Mouse (Mus musculus) lung, embryonic 14.5 days (tissue): ENCODE results near the gene Mlx. TPM values are rescaled to one million over a fixed set of nuclear protein-coding genes. Genes with fewer than 3 reads are reported as not detected.

Source experiments
- ATAC-seq: fragments of 200-750 bp; cut with Nextera tagmentation; 2 replicates; pipeline ENCODE4 v1.8.0; 2017; ENCODE audit warnings: mild to moderate bottlenecking, moderate TSS enrichment, moderate library complexity; ENCODE audit not compliant: insufficient read depth
- DNase-seq: peaks from one replicate; pipeline ENCODE4 v3.0.0-alpha.2; 2015
- H3K27ac ChIP-seq: fragments of 300-500 bp; sonication (generic); 2 replicates; pipeline ENCODE4 v1.5.1; 2014; ENCODE audit warnings: low read depth, mild to moderate bottlenecking, moderate library complexity
- H3K27me3 ChIP-seq: fragments of 300-500 bp; sonication (generic); 2 replicates; pipeline ENCODE4 v1.6.1; 2014; ENCODE audit warnings: low read length, control low read depth; ENCODE audit not compliant: insufficient read depth
- H3K36me3 ChIP-seq: fragments of 300-500 bp; sonication (generic); 2 replicates; pipeline ENCODE4 v1.6.1; 2014; ENCODE audit warnings: control low read depth; ENCODE audit not compliant: insufficient read depth
- H3K4me1 ChIP-seq: fragments of 300-500 bp; sonication (generic); 2 replicates; pipeline ENCODE4 v1.6.1; 2014; ENCODE audit warnings: antibody characterized with exemption, control low read depth; ENCODE audit not compliant: insufficient read depth
- H3K4me2 ChIP-seq: fragments of 300-500 bp; sonication (generic); 2 replicates; pipeline ENCODE4 v1.6.1; 2014; ENCODE audit warnings: mild to moderate bottlenecking
- H3K4me3 ChIP-seq: fragments of 300-500 bp; sonication (generic); 2 replicates; pipeline ENCODE4 v1.5.1; 2014; ENCODE audit warnings: low read depth, low read length
- H3K9ac ChIP-seq: fragments of 300-500 bp; sonication (generic); 2 replicates; pipeline ENCODE4 v1.6.1; 2014
- H3K9me3 ChIP-seq: fragments of 300-500 bp; sonication (generic); 2 replicates; pipeline ENCODE4 v1.6.1; 2016; ENCODE audit warnings: low read depth, low read length, control low read depth
- CTCF ChIP-seq: IDR thresholded peaks from 2 replicates; pipeline ENCODE4 v1.5.1; 2016; ENCODE audit warnings: antibody characterized with exemption, low read depth
- WGBS: fragments of 180-500 bp; shearing (Covaris S2); extraction: QIAGEN DNeasy Blood & Tissue Kit; methylation state at CpG from one replicate; pipeline ENCODE4 v1.1.7; 2014; 5-methylcytosine and 5-hydroxymethylcytosine counted together
- polyA plus RNA-seq: library from polyadenylated mRNA; unstranded; fragments of >200 nt; fragmentation: Nextera tagmentation; extraction: Ambion mirVana; gene quantifications from 2 replicates; pipeline ENCODE4 v1.2.1, GENCODE M21; 2014

The Mlx gene
- polyA plus RNA-seq, 1 experiment from 2014 or later: 39.1 TPM

DNA sequence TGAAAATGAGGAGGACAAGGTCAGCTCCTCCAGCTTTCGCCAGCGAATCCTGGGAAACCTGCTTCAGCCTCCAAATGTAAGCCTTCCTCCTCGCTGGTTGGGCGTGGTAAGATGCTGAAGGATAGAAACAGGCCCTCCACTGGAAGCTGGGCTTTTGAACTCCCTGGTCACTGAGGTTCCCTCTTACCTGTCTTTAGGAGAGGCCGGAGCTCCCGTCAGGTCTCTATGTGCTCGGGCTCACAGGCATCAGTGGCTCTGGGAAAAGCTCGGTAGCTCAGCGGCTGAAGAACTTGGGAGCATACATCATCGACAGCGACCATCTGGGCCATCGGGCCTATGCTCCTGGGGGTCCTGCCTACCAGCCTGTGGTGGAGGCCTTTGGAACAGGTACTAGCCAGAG lies 2.3 kb upstream of the Mlx start:
- ATAC-seq (no peak), DNase-seq (no peak)
- TF ChIP-seq CTCF: no peak

DNA sequence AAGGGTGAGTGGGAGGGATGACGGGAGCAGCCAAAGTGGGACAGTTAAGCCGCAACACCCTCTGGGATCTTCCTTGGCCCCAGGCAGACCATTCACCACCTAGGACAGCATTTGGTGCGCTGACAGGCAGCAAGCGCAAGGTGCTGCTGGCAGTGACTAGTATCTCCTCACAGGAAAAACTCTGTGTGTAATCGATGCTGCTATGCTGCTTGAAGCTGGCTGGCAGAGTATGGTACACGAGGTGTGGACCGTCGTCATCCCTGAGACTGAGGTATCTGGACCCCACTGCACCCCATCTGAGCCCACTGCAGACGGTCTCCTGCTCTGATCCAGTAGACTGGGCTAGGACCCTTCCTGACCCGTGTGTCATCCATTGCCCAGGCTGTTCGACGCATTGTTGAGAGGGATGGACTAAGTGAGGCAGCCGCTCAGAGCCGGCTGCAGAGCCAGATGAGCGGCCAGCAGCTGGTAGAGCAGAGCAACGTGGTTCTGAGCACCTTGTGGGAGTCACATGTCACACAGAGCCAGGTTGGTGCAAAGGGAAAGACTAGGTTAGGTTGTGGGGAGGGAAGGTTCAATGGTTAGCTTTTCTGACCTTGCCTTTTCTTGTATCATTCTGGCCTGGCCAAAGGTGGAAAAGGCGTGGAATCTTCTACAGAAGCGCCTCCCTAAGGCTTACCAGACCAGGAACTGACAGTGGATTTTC lies 1.3 kb upstream of the Mlx start:
- Histone ChIP-seq H3K4me2 (no peak overlapping the region), H3K36me3 (peaks cover 31% of the 10 kb centered on the region), H3K27me3 (peaks cover 11% of the 10 kb centered on the region), H3K9ac (no peak overlapping the region), H3K9me3 (no peaks in the 10 kb centered on the region), H3K4me3 (no peak overlapping the region), H3K4me1 (peaks cover 10% of the 10 kb centered on the region), H3K27ac (no peak overlapping the region)
- DNase-seq (no peak), ATAC-seq (no peak)
- no peak for TF ChIP-seq CTCF
- 89% methylated on average over 18 of the region's 18 CpGs for WGBS

More for the DNA sequence above, 2.3 kb upstream of the Mlx start:
- no peaks in the 10 kb centered on the region for H3K9me3 ChIP-seq
- H3K4me2 ChIP-seq: no peak overlapping the region
- WGBS: 90% methylated on average over 12 of the region's 12 CpGs
- no peak overlapping the region for H3K27ac ChIP-seq
- peaks cover 21% of the 10 kb centered on the region for H3K27me3 ChIP-seq
- H3K9ac ChIP-seq: no peak overlapping the region
- H3K4me3 ChIP-seq: no peak overlapping the region
- H3K36me3 ChIP-seq: peaks cover 22% of the 10 kb centered on the region
- peaks cover 10% of the 10 kb centered on the region for H3K4me1 ChIP-seq

DNA sequence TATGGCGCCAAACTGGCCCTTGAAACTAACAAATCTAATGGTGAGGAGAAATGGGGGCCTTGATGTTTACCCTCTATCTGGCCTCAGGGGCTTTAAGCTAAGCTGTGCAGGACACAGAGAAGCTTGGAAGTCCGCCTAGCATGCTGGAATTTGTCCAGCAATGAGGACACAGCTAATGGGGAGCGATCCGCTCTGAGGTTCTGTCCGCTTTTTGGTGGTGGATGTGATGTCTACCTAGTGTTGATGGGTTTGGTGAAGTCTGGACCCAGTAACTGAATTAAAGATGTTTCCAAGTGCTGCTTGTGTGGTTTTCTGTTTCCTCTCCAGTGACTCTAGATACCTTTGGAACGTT lies 778 bp upstream of the Mlx start:
- WGBS: 69% methylated on average over 6 of the region's 6 CpGs
- peaks cover 7% of the 10 kb centered on the region for H3K4me1 ChIP-seq
- peaks cover 37% of the 10 kb centered on the region for H3K36me3 ChIP-seq
- H3K9me3 ChIP-seq: no peaks in the 10 kb centered on the region
- H3K27ac ChIP-seq: peak overlapping the region; percentile 87; the same call in 1 of the 2 replicates
- TF ChIP-seq CTCF: no peak
- peaks cover 6% of the 10 kb centered on the region; the same call in 1 of the 2 replicates for H3K27me3 ChIP-seq
- DNase-seq: peak; percentile 33
- H3K9ac ChIP-seq: peak overlapping the region; percentile 78; the same call in 1 of the 2 replicates
- ATAC-seq: no peak
- peak overlapping the region; percentile 78; the same call in 1 of the 2 replicates for H3K4me3 ChIP-seq
- H3K4me2 ChIP-seq: peak overlapping the region; percentile 96

DNA sequence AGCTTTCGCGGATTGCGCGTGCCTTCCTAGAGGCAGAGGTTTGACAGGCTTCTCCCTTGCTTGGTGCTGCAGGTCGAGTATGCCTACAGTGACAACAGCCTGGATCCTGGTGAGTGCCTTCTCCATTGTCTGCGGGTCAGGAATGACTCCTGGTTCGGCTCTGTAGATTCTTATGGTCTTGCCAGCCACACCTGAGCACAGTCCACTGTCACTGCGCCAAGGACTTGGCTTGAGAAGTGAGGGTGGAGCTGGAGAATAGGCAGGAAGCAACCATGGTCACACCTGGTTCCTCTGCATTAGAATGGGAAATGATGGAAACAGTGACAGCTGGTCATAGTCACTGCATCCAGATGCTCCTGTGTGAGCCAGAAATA lies 592 bp downstream of the Mlx start:
- Histone ChIP-seq H3K9ac (peak overlapping the region; percentile 78), H3K9me3 (no peaks in the 10 kb centered on the region), H3K4me3 (peak overlapping the region; percentile 78), H3K4me2 (peak overlapping the region; percentile 96), H3K4me1 (peaks cover 4% of the 10 kb centered on the region), H3K36me3 (peaks cover 50% of the 10 kb centered on the region), H3K27me3 (no peaks in the 10 kb centered on the region), H3K27ac (peak overlapping the region; percentile 87)
- no peak for TF ChIP-seq CTCF
- no peak for ATAC-seq
- DNase-seq: no peak
- 9% methylated on average over 8 of the region's 8 CpGs for WGBS

DNA sequence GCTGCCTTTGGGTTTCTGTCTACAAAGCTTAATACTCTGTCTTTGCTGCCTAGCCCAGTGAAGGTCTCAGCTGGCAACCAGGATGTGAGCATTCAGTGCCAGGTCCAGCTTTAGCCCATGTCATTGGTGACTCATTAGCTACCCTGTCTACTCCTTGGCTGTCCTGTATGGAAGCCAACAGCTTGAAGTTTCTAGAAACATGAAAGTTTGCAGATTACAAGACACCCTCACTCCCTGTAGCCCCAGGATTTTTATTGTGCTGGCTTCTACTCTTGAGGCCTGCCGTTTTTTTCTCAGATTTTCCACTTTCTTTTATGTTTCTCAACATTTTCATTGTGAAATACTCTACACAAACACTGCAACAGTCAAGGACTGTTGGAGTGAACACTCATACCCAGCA lies 2.9 kb downstream of the Mlx start:
- ATAC-seq (no peak), DNase-seq (no peak)
- Histone ChIP-seq H3K4me1 (peaks cover 4% of the 10 kb centered on the region), H3K9me3 (no peaks in the 10 kb centered on the region), H3K27me3 (no peaks in the 10 kb centered on the region), H3K4me3 (no peak overlapping the region), H3K9ac (no peak overlapping the region), H3K36me3 (peaks cover 57% of the 10 kb centered on the region), H3K4me2 (no peak overlapping the region), H3K27ac (no peak overlapping the region)
- no peak for TF ChIP-seq CTCF
- WGBS: 87% methylated on average over 1 of the region's 1 CpGs

DNA sequence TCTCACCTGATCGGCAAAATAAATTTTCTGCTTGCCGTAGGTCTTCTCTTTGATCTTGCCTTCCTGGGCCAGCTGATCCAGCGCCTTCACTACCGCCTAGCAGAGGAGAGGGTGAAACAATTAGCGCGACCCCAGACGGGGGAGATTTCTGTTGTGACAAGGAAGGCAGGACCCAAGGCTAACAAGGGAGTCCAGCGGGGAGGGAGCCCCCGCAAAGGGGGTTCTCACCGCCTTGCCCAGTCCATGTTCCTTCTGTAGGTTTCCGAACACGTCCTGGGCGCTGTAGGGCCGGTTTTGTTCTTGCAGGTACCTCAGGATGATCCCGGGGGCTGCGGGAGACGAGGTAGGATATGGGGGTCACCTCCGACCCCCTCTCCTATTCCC lies 7.8 kb downstream of the Mlx start:
- 0% methylated on average over 18 of the region's 18 CpGs for WGBS
- Histone ChIP-seq H3K27ac (peak overlapping the region; percentile 33; the same call in 1 of the 2 replicates), H3K9me3 (no peaks in the 10 kb centered on the region), H3K4me3 (peak overlapping the region; percentile 71), H3K36me3 (peaks cover 73% of the 10 kb centered on the region), H3K9ac (peak overlapping the region; percentile 67), H3K27me3 (no peaks in the 10 kb centered on the region), H3K4me2 (peak overlapping the region; percentile 96), H3K4me1 (no peaks in the 10 kb centered on the region)
- ATAC-seq (no peak), DNase-seq (no peak)
- no peak for TF ChIP-seq CTCF

DNA sequence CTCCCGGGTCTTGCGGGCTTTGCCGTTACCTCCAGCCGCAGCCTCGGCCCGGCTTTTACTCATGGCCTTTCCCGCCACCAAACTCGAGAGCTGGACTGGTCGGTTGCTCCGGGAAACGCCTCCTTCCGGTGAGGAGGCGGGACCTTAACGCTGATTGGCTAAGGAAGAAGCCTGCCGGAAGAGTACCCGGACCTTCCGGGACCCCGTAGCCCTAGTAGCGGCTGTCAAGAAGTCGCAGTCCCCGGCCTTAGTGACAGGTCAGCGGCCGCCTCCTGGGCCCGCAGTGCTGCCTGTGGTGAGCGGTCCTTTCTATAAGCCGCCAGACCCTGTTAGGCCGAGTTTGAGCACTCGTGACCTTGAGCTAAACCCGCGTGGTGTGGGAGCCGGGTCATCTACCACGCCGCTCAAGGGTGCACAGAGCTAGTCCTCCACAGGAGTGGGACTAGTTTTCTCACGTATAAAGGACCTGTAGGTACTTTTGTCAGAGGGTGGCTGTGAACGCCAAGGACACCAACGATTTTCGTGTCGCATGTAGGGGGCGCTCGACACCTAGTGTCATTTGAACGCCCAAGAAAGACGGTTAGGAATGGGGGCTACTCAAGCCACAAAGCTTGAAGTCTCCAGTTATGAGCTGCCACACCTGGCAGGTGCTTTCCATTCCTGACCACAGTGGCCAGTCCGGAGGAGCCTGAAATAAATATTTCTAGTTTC lies 8.4 kb downstream of the Mlx start, which contains the start of gene Psmc3ip:
TSS of gene Psmc3ip (minus strand) at position 123 of the 711 bp plus-strand sequence.
- Histone ChIP-seq H3K4me2 (peak within 1 kb of the TSS; percentile 96), H3K4me1 (no peaks in the 10 kb centered on the region), H3K4me3 (peak within 1 kb of the TSS; percentile 71), H3K9me3 (no peaks in the 10 kb centered on the region), H3K27ac (peak within 1 kb of the TSS; percentile 81), H3K9ac (peak within 1 kb of the TSS; percentile 67), H3K27me3 (no peaks in the 10 kb centered on the region), H3K36me3 (peaks cover 73% of the 10 kb centered on the region)
- peak; percentile 97 for ATAC-seq
- DNase-seq: peak; percentile 99
- under 1% methylated on average over 43 of the region's 43 CpGs for WGBS
- TF ChIP-seq CTCF: peak; percentile 84
